Mouse (Mus musculus): ENCODE data around the gene Clstn2.

- no peak for TF ChIP-seq BHLHE40 (IDR thresholded peaks at IDR 0.05; ENCODE audit: low read depth, low read length)
- no peak for TF ChIP-seq TCF12 (IDR thresholded peaks at IDR 0.05; ENCODE audit: low read depth, low read length)
- TF ChIP-seq MAX (IDR thresholded peaks at IDR 0.05; ENCODE audit: low read length): no peak
Measured at GRCm38 (mm10) chr9:97514639-97515038, 518.3 kb downstream of the Clstn2 start.

Measured in CH12.LX (cell line).